Mouse (Mus musculus) lung, postnatal 0 days (tissue): ENCODE data around the gene Gm1043. TPM values are rescaled to one million over a fixed set of nuclear protein-coding genes. Genes with fewer than 3 reads are reported as not detected.
A peak's percentile ranks its signal among the peaks of the same experiment; 100 is the strongest.

ENCODE experiments used
- ATAC-seq: fragments of 200-750 bp; cut with Nextera tagmentation; 2 replicates; pipeline ENCODE4 v1.8.0; 2017; ENCODE audit warnings: moderate library complexity
- DNase-seq: peaks from one replicate; pipeline ENCODE4 v3.0.0-alpha.2; 2016; ENCODE audit warnings: low spot score
- H3K27ac ChIP-seq: fragments of 300-500 bp; sonication (generic); 2 replicates; pipeline ENCODE4 v1.5.1; 2014; ENCODE audit warnings: antibody characterized with exemption, mild to moderate bottlenecking, low read length, mixed read lengths
- H3K27me3 ChIP-seq: fragments of 300-500 bp; sonication (generic); replicated peaks from 2 replicates; pipeline ENCODE4 v1.6.1; 2014; ENCODE audit warnings: low read length, mixed read lengths; ENCODE audit not compliant: insufficient read depth
- H3K36me3 ChIP-seq: fragments of 300-500 bp; sonication (generic); 2 replicates; pipeline ENCODE4 v1.6.1; 2014; ENCODE audit warnings: low read length, mixed read lengths; ENCODE audit not compliant: insufficient read depth
- H3K4me1 ChIP-seq: fragments of 300-500 bp; sonication (generic); 2 replicates; pipeline ENCODE4 v1.6.1; 2014; ENCODE audit warnings: antibody characterized with exemption, low read depth, low read length, mixed read lengths; ENCODE audit not compliant: insufficient read depth
- H3K4me2 ChIP-seq: fragments of 300-500 bp; sonication (generic); replicated peaks from 2 replicates; pipeline ENCODE4 v1.6.1; 2014; ENCODE audit warnings: low read depth, mild to moderate bottlenecking, low read length, moderate library complexity, mixed read lengths
- H3K4me3 ChIP-seq: fragments of 300-500 bp; sonication (generic); 2 replicates; pipeline ENCODE4 v1.5.1; 2014; ENCODE audit warnings: low read depth, low read length
- H3K9ac ChIP-seq: fragments of 300-500 bp; sonication (generic); replicated peaks from 2 replicates; pipeline ENCODE4 v1.6.1; 2014; ENCODE audit warnings: low read depth, mild to moderate bottlenecking
- H3K9me3 ChIP-seq: fragments of 300-500 bp; sonication (generic); 2 replicates; pipeline ENCODE4 v1.6.1; 2016; ENCODE audit warnings: low read length, mixed read lengths
- CTCF ChIP-seq: IDR thresholded peaks from 2 replicates; pipeline ENCODE4 v1.5.1; 2016; ENCODE audit warnings: antibody characterized with exemption, mild to moderate bottlenecking
- EP300 ChIP-seq: IDR thresholded peaks from 2 replicates; pipeline ENCODE4 v1.6.1; 2016; ENCODE audit warnings: antibody characterized with exemption, mild to moderate bottlenecking, control low read depth
- WGBS: fragments of 180-500 bp; shearing (Covaris S2); extraction: QIAGEN DNeasy Blood & Tissue Kit; methylation state at CpG from one replicate; pipeline ENCODE4 v1.1.7; 2014; 5-methylcytosine and 5-hydroxymethylcytosine counted together
- polyA plus RNA-seq: library from polyadenylated mRNA; unstranded; fragments of >200 nt; fragmentation: Nextera tagmentation; extraction: Ambion mirVana; gene quantifications from 2 replicates; pipeline ENCODE4 v1.2.1, GENCODE M21; 2015

Gene Gm1043
- polyA plus RNA-seq, 1 experiment from 2014 or later: not detected

DNA sequence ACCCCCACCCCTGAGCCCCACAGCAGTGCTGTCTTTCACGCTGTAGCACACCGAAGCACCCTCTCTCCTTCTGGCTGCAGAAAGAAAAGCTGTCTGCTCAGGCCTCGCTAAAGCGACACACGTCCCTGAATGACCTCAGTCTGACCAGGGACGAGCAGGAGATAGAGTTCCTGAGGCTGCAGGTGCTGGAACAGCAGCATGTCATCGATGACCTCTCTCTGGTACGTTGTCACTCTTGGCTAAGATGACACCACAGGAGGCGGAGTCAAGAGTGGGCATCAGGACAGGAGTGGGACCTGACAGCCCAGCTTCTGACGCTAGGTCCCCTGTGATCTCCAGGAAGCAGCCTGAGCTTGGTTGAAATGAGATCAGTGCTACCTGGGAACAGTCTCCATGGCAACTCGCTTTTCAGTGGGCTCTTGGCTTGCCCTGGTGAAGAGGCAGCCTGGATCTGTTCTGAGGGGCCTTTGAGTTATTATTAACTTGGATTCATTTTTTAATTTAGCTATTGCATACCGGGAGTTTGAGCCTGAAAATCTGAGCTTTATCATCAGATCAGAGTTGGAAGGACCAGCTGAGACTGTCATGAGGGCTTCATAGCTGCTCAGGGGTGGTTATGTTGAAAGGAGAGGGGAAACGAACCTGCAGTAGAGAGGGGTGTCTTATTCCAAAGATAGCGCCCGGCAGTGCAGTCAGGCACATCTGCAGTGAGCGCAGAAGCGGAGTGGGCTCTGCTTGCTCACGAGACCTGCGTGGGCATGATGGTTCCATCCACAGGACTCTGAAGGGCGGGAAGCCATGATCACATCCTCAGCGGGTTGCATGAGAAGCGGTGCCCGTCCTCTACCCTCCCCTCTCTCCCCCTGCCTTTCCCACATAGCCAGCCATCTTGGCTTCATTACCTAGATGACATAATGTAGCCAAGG lies 20.6 kb downstream of the Gm1043 start:
- ATAC-seq: no peak
- no peaks in the 10 kb centered on the region for H3K36me3 ChIP-seq
- TF ChIP-seq EP300 (no peak), CTCF (no peak)
- no peak for DNase-seq
- H3K9me3 ChIP-seq: no peaks in the 10 kb centered on the region
- WGBS: 69% methylated on average over 23 of the region's 23 CpGs
- no peak overlapping the region for H3K27ac ChIP-seq
- no peak overlapping the region for H3K4me3 ChIP-seq
- H3K4me2 ChIP-seq: no peak overlapping the region
- H3K27me3 ChIP-seq: no peaks in the 10 kb centered on the region
- no peaks in the 10 kb centered on the region for H3K4me1 ChIP-seq
- no peak overlapping the region for H3K9ac ChIP-seq

DNA sequence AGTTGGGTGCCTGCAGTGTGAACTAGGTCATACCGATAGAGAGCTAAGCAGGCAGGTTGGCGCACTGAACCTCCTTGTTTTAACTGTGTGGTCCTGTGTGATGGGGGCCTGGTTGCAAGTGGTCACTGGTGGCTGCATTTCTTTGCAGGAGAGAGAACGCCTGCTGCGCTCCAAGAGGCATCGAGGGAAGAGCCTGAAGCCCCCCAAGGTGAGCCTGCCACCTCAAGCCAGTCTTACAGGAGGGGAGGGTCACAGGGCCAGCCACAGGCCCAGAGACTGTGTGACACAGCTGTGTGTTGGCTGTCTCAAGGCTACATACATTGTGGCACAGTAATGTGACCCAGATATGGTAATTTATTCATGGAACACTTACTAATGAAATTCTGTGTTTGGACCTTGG lies 21.9 kb downstream of the Gm1043 start:
- WGBS: 80% methylated on average over 5 of the region's 5 CpGs
- no peak for ATAC-seq
- H3K27me3 ChIP-seq: no peaks in the 10 kb centered on the region
- H3K9me3 ChIP-seq: no peaks in the 10 kb centered on the region
- no peak overlapping the region for H3K4me2 ChIP-seq
- H3K36me3 ChIP-seq: no peaks in the 10 kb centered on the region
- H3K27ac ChIP-seq: no peak overlapping the region
- DNase-seq: no peak
- no peak for TF ChIP-seq CTCF
- no peak for TF ChIP-seq EP300
- H3K4me3 ChIP-seq: no peak overlapping the region
- no peak overlapping the region for H3K9ac ChIP-seq
- no peaks in the 10 kb centered on the region for H3K4me1 ChIP-seq

DNA sequence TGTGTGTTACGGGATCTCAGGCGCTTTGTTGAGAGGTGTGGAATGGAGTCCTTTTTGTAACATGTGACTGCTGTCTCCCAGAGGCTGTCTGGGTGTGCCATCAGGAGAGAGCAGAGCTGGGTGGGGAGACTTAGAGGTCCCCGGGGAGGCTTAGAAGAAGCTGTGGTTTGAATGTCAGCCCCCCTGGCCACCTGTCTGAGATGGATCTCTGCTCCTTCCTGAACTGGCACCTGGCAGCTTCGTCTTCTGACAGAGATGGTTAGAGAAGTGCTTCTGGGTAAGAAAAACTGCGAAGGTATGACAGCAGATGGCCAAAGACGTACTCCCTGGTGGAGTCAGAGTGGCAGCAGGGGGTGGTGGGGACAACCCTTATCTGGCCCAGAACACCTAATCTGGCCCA lies 22.4 kb downstream of the Gm1043 start:
- TF ChIP-seq CTCF: no peak
- no peak for TF ChIP-seq EP300
- no peak for DNase-seq
- no peaks in the 10 kb centered on the region for H3K27me3 ChIP-seq
- no peak overlapping the region for H3K4me3 ChIP-seq
- no peaks in the 10 kb centered on the region for H3K9me3 ChIP-seq
- no peaks in the 10 kb centered on the region for H3K4me1 ChIP-seq
- H3K9ac ChIP-seq: no peak overlapping the region
- no peaks in the 10 kb centered on the region for H3K36me3 ChIP-seq
- H3K27ac ChIP-seq: no peak overlapping the region
- H3K4me2 ChIP-seq: no peak overlapping the region
- ATAC-seq: no peak
- WGBS: 79% methylated on average over 6 of the region's 6 CpGs

DNA sequence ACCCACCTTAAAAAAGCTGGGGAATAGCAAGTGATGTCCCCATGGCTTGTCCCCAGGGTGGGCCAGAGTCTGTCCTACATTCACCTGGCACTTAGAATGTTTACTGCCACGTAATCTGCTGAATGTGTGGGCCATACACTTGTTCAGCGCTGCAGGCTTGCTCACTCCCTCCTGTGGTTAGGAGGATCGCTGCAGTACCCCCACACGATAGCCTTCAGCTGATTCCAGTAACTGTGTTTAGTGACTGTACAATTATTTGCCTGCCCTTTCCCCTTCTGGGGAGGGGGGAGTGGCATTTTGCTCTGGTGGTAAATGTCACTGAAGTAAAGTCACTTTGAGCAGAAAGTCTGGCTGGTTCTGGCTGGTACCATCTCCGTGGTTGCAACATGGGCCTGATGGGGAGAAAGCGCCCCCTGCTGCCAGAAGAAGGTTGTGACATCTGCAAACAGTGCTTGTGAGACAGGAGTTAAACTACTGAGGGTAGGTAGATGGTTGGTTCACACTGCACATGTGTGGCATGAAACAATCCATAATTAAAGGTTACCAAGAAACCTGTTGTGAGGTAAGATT lies 24.2 kb downstream of the Gm1043 start:
- Histone ChIP-seq H3K4me3 (no peak overlapping the region), H3K4me1 (no peaks in the 10 kb centered on the region), H3K36me3 (no peaks in the 10 kb centered on the region), H3K9ac (no peak overlapping the region), H3K27ac (no peak overlapping the region), H3K4me2 (no peak overlapping the region), H3K27me3 (no peaks in the 10 kb centered on the region), H3K9me3 (no peaks in the 10 kb centered on the region)
- 27% methylated on average over 6 of the region's 6 CpGs for WGBS
- TF ChIP-seq EP300: no peak
- peak; percentile 69 for TF ChIP-seq CTCF
- DNase-seq (peak; percentile 42), ATAC-seq (no peak)

DNA sequence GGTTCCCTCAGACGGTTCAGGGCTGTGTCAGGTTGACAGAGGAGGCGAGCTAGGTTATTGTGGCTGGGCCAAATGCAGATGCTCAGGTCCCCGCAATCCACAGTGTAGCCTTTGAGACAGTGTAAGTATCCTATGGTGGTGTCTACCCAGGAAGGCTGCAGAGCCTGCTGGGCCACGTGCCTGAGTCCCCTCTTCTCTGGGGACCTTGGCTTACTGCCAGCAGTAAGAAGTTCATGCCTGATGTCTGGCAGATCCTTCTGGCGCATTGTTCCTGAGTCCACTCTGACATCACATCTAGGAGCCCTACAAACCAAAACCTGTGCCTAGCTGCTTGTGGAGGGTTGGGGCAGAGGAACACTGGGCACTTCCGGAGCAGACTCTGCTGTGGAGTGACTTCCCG lies 27.2 kb downstream of the Gm1043 start:
- 52% methylated on average over 7 of the region's 7 CpGs for WGBS
- H3K27ac ChIP-seq: no peak overlapping the region
- no peak for DNase-seq

DNA sequence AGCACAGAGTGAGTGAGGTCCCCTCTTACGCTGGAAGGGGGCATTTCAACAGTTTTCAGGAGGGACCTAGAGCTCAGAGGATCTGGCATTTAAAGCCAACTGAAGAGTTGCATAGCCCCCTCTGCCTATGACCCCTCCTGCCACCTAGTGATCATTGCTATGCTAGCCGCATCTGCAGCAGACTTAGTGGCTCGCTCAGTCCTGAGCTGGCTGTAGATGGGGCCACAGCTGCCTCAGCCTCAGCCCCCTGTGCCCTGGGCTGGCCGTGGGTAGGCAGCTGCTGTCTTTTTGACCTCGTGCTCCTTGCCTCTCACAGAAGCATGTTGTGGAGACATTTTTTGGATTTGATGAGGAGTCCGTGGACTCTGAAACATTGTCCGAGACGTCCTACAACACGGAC lies 32.0 kb downstream of the Gm1043 start:
- H3K9me3 ChIP-seq: no peaks in the 10 kb centered on the region
- no peaks in the 10 kb centered on the region for H3K36me3 ChIP-seq
- H3K4me1 ChIP-seq: no peaks in the 10 kb centered on the region
- H3K4me3 ChIP-seq: no peak overlapping the region
- TF ChIP-seq EP300 (no peak), CTCF (no peak)
- no peak for DNase-seq
- ATAC-seq: no peak
- no peak overlapping the region for H3K27ac ChIP-seq
- no peaks in the 10 kb centered on the region for H3K27me3 ChIP-seq
- 54% methylated on average over 9 of the region's 9 CpGs for WGBS
- H3K4me2 ChIP-seq: no peak overlapping the region
- H3K9ac ChIP-seq: no peak overlapping the region

More for the DNA sequence above, 27.2 kb downstream of the Gm1043 start:
- H3K27me3 ChIP-seq: no peaks in the 10 kb centered on the region
- H3K36me3 ChIP-seq: no peaks in the 10 kb centered on the region
- H3K4me2 ChIP-seq: no peak overlapping the region
- no peak for ATAC-seq
- no peaks in the 10 kb centered on the region for H3K9me3 ChIP-seq
- no peaks in the 10 kb centered on the region for H3K4me1 ChIP-seq
- H3K4me3 ChIP-seq: no peak overlapping the region
- no peak overlapping the region for H3K9ac ChIP-seq
- TF ChIP-seq EP300 (no peak), CTCF (no peak)
